Mouse (Mus musculus): Measurements from ENCODE around the gene Mterf1b. TPM values are rescaled to one million over a fixed set of nuclear protein-coding genes. Genes with fewer than 3 reads are reported as not detected.

Gene Mterf1b
- polyA plus RNA-seq, 1 experiment = 0.18 TPM

DNA sequence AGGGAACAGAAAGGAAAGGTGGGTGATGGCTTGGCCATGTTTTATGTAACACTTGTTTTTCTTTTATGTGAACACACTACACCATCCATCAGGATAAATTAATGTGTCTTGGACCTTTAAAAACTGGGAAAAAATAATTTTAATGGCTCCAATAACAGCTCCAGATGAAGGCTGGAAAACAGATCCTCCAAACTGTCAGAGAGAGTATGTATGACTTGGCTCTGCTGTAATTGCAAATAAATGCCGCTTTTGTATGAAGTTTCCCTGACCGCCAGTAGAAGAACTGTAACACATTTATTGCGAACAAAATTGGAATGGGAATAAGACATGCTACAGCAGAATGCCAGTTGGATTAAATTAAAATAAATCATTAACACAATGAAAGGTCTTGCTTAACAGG is 29.1 kb downstream of the Mterf1b start:
- WGBS = 92% methylated on average over 3 of the region's 3 CpGs
- DNase-seq (ENCODE audit: low read depth in 1 of 2, low spot score in 2 of 2) = no peak
- Histone ChIP-seq H3K27me3 (ENCODE audit: control insufficient read depth, insufficient read depth, low read length) (no peaks in the 10 kb centered on the region), H3K36me3 (ENCODE audit: control insufficient read depth, insufficient read depth, low read length) (no peaks in the 10 kb centered on the region), H3K4me1 (ENCODE audit: control insufficient read depth, insufficient read depth, insufficient read length) (no peaks in the 10 kb centered on the region), H3K27ac (ENCODE audit: insufficient read depth, low read length) (no peak overlapping the region), H3K4me3 (ENCODE audit: extremely low read depth, insufficient read depth, insufficient read length) (no peak overlapping the region)
- TF ChIP-seq CTCF (IDR thresholded peaks at IDR 0.05; ENCODE audit: extremely low read depth, insufficient read depth, insufficient read length, insufficient replicate concordance) (no peak), POLR2A (IDR thresholded peaks at IDR 0.05; ENCODE audit: low read depth, low read length) (no peak)

- TF ChIP-seq POLR2A (IDR thresholded peaks at IDR 0.05; ENCODE audit: low read depth, low read length) (no peak), CTCF (IDR thresholded peaks at IDR 0.05; ENCODE audit: extremely low read depth, insufficient read depth, insufficient read length, insufficient replicate concordance) (no peak)
- no peaks in the 10 kb centered on the region for H3K36me3 ChIP-seq (ENCODE audit: control insufficient read depth, insufficient read depth, low read length)
- no peak overlapping the region for H3K27ac ChIP-seq (ENCODE audit: insufficient read depth, low read length)
- WGBS = 72% methylated on average over 6 of the region's 6 CpGs
- DNase-seq (ENCODE audit: low read depth in 1 of 2, low spot score in 2 of 2) = no peak
- H3K4me1 ChIP-seq (ENCODE audit: control insufficient read depth, insufficient read depth, insufficient read length) = no peaks in the 10 kb centered on the region
- no peak overlapping the region for H3K4me3 ChIP-seq (ENCODE audit: extremely low read depth, insufficient read depth, insufficient read length)
- H3K27me3 ChIP-seq (ENCODE audit: control insufficient read depth, insufficient read depth, low read length) = no peaks in the 10 kb centered on the region
Measured at GRCm38 (mm10) chr5:4221981-4222623, 29.9 kb downstream of the Mterf1b start.

DNA sequence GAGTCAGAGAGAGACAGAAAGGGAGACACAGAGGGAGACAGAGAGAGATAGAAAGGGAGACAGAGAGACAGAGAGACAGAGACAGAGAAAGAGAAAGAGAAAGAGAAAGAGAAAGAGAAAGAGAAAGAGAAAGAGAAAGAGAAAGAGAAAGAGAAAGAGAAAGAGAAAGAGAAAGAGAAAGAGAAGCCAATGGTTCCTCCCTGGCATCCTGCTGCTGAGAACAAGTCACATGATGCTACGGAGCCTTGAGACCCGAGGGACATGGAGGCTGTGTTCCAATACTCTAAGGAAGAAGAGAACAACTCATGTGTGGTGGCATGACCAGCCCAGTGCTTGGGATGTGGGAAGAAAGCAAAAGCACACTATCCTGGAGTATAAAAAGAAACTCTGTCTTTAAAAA is 40.0 kb downstream of the Mterf1b start:
- Histone ChIP-seq H3K27me3 (ENCODE audit: control insufficient read depth, insufficient read depth, low read length) (no peaks in the 10 kb centered on the region), H3K4me3 (ENCODE audit: extremely low read depth, insufficient read depth, insufficient read length) (no peak overlapping the region), H3K27ac (ENCODE audit: insufficient read depth, low read length) (no peak overlapping the region), H3K4me1 (ENCODE audit: control insufficient read depth, insufficient read depth, insufficient read length) (no peaks in the 10 kb centered on the region), H3K36me3 (ENCODE audit: control insufficient read depth, insufficient read depth, low read length) (no peaks in the 10 kb centered on the region)
- 69% methylated on average over 2 of the region's 2 CpGs for WGBS
- no peak for DNase-seq (ENCODE audit: low read depth in 1 of 2, low spot score in 2 of 2)
- TF ChIP-seq POLR2A (IDR thresholded peaks at IDR 0.05; ENCODE audit: low read depth, low read length) = no peak
- TF ChIP-seq CTCF (IDR thresholded peaks at IDR 0.05; ENCODE audit: extremely low read depth, insufficient read depth, insufficient read length, insufficient replicate concordance) = no peak

- TF ChIP-seq CTCF (IDR thresholded peaks at IDR 0.05; ENCODE audit: extremely low read depth, insufficient read depth, insufficient read length, insufficient replicate concordance) (no peak), POLR2A (IDR thresholded peaks at IDR 0.05; ENCODE audit: low read depth, low read length) (no peak)
- 89% methylated on average over 2 of the region's 2 CpGs for WGBS
- no peaks in the 10 kb centered on the region for H3K4me1 ChIP-seq (ENCODE audit: control insufficient read depth, insufficient read depth, insufficient read length)
Measured at GRCm38 (mm10) chr5:4234505-4234904, 42.3 kb downstream of the Mterf1b start.

DNA sequence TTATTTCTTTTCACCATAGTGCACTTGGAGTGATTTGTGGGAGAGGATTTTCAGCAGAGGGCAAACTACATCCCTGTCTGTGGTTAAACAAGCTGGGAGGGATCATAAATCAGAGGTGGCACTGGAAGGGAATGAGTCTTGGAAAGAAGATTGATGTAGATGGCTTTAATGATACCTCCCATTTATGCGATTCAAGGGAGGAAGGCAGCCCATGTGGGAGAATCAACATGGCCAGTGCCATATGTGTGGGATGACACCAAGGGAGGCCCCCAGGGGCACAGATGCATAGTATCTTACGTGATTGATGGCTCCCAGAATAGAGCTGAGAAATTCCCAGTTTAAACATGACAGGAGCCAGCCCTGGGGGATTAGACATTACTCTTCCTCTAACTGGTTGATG is 48.0 kb downstream of the Mterf1b start:
- no peaks in the 10 kb centered on the region for H3K4me1 ChIP-seq (ENCODE audit: control insufficient read depth, insufficient read depth, insufficient read length)

More at GRCm38 (mm10) chr5:4234505-4234904, 42.3 kb downstream of the Mterf1b start:
- H3K4me3 ChIP-seq (ENCODE audit: extremely low read depth, insufficient read depth, insufficient read length) = no peak overlapping the region
- no peak for DNase-seq (ENCODE audit: low read depth in 1 of 2, low spot score in 2 of 2)
- H3K36me3 ChIP-seq (ENCODE audit: control insufficient read depth, insufficient read depth, low read length) = no peaks in the 10 kb centered on the region
- H3K27ac ChIP-seq (ENCODE audit: insufficient read depth, low read length) = no peak overlapping the region
- H3K27me3 ChIP-seq (ENCODE audit: control insufficient read depth, insufficient read depth, low read length) = no peaks in the 10 kb centered on the region

GRCm38 (mm10) chr5:4245004-4245403 is 52.8 kb downstream of the Mterf1b start:
- no peak for DNase-seq (ENCODE audit: low read depth in 1 of 2, low spot score in 2 of 2)
- Histone ChIP-seq H3K27me3 (ENCODE audit: control insufficient read depth, insufficient read depth, low read length) (no peaks in the 10 kb centered on the region), H3K36me3 (ENCODE audit: control insufficient read depth, insufficient read depth, low read length) (no peaks in the 10 kb centered on the region), H3K4me3 (ENCODE audit: extremely low read depth, insufficient read depth, insufficient read length) (no peak overlapping the region), H3K4me1 (ENCODE audit: control insufficient read depth, insufficient read depth, insufficient read length) (no peaks in the 10 kb centered on the region), H3K27ac (ENCODE audit: insufficient read depth, low read length) (no peak overlapping the region)
- 43% methylated on average over 3 of the region's 3 CpGs for WGBS
- TF ChIP-seq POLR2A (IDR thresholded peaks at IDR 0.05; ENCODE audit: low read depth, low read length) (no peak), CTCF (IDR thresholded peaks at IDR 0.05; ENCODE audit: extremely low read depth, insufficient read depth, insufficient read length, insufficient replicate concordance) (no peak)

More for the DNA sequence above, 48.0 kb downstream of the Mterf1b start:
- no peak overlapping the region for H3K27ac ChIP-seq (ENCODE audit: insufficient read depth, low read length)
- no peaks in the 10 kb centered on the region for H3K36me3 ChIP-seq (ENCODE audit: control insufficient read depth, insufficient read depth, low read length)
- H3K4me3 ChIP-seq (ENCODE audit: extremely low read depth, insufficient read depth, insufficient read length) = no peak overlapping the region
- WGBS = 86% methylated on average over 2 of the region's 2 CpGs
- TF ChIP-seq CTCF (IDR thresholded peaks at IDR 0.05; ENCODE audit: extremely low read depth, insufficient read depth, insufficient read length, insufficient replicate concordance) = no peak
- no peak for TF ChIP-seq POLR2A (IDR thresholded peaks at IDR 0.05; ENCODE audit: low read depth, low read length)
- no peaks in the 10 kb centered on the region for H3K27me3 ChIP-seq (ENCODE audit: control insufficient read depth, insufficient read depth, low read length)
- DNase-seq (ENCODE audit: low read depth in 1 of 2, low spot score in 2 of 2) = no peak

- H3K4me1 ChIP-seq (ENCODE audit: control insufficient read depth, insufficient read depth, insufficient read length) = no peaks in the 10 kb centered on the region
- H3K27me3 ChIP-seq (ENCODE audit: control insufficient read depth, insufficient read depth, low read length) = no peaks in the 10 kb centered on the region
- H3K36me3 ChIP-seq (ENCODE audit: control insufficient read depth, insufficient read depth, low read length) = no peaks in the 10 kb centered on the region
- TF ChIP-seq CTCF (IDR thresholded peaks at IDR 0.05; ENCODE audit: extremely low read depth, insufficient read depth, insufficient read length, insufficient replicate concordance) (no peak), POLR2A (IDR thresholded peaks at IDR 0.05; ENCODE audit: low read depth, low read length) (no peak)
- WGBS = 26% methylated on average over 2 of the region's 2 CpGs
- H3K27ac ChIP-seq (ENCODE audit: insufficient read depth, low read length) = no peak overlapping the region
- no peak for DNase-seq (ENCODE audit: low read depth in 1 of 2, low spot score in 2 of 2)
- no peak overlapping the region for H3K4me3 ChIP-seq (ENCODE audit: extremely low read depth, insufficient read depth, insufficient read length)
Measured at GRCm38 (mm10) chr5:4246095-4246494, 53.9 kb downstream of the Mterf1b start.

Other genes with a start within 250 kb of the Mterf1b start
- 14.3 and 19.7 TPM in 2 replicates for gene Cyp51, start 87.6 kb upstream of the Mterf1b start, polyA plus RNA-seq (2012; rRNA removed)

Data from spleen, adult 2 months (tissue).